Mouse (Mus musculus): ENCODE results near the gene Gpsm1.

- TF ChIP-seq FLI1 (IDR thresholded peaks at IDR 0.05; ENCODE audit: low read length) (no peak), GATA1 (IDR thresholded peaks at IDR 0.05; ENCODE audit: borderline replicate concordance, low read length) (no peak)
These were observed 1.4 kb downstream of the Gpsm1 start for GRCm38 (mm10) chr2:26316576-26317246.
